Mouse (Mus musculus): ENCODE data around the gene Igfbp1. TPM values are rescaled to one million over a fixed set of nuclear protein-coding genes. Genes with fewer than 3 reads are reported as not detected.

Gene Igfbp1
- polyA plus RNA-seq, 1 experiment from 2014 or later, result 0.09 TPM

- 77% methylated on average over 6 of the region's 6 CpGs for WGBS
- H3K4me1 ChIP-seq (replicated peaks), result no peaks in the 10 kb centered on the region
- no peaks in the 10 kb centered on the region for H3K27me3 ChIP-seq
- H3K36me3 ChIP-seq, result no peaks in the 10 kb centered on the region
- H3K4me2 ChIP-seq (replicated peaks), result no peak overlapping the region
- H3K9me3 ChIP-seq, result no peaks in the 10 kb centered on the region
- no peak overlapping the region for H3K27ac ChIP-seq
- H3K4me3 ChIP-seq (replicated peaks), result no peak overlapping the region
- ATAC-seq, result no peak
- H3K9ac ChIP-seq (replicated peaks), result no peak overlapping the region
Measured at GRCm38 (mm10) chr11:7237712-7238111, 40.1 kb downstream of the Igfbp1 start.

GRCm38 (mm10) chr11:7238546-7238945 is 41.0 kb downstream of the Igfbp1 start:
- 94% methylated on average over 6 of the region's 6 CpGs for WGBS
- no peaks in the 10 kb centered on the region for H3K27me3 ChIP-seq
- H3K4me3 ChIP-seq (replicated peaks), result no peak overlapping the region
- H3K4me2 ChIP-seq (replicated peaks), result no peak overlapping the region
- no peak overlapping the region for H3K27ac ChIP-seq
- no peak for ATAC-seq
- H3K9ac ChIP-seq (replicated peaks), result no peak overlapping the region
- H3K9me3 ChIP-seq, result no peaks in the 10 kb centered on the region
- H3K36me3 ChIP-seq, result no peaks in the 10 kb centered on the region
- H3K4me1 ChIP-seq (replicated peaks), result no peaks in the 10 kb centered on the region

- 70% methylated on average over 4 of the region's 4 CpGs for WGBS
- H3K4me2 ChIP-seq (replicated peaks), result no peak overlapping the region
- ATAC-seq, result no peak
- H3K36me3 ChIP-seq, result no peaks in the 10 kb centered on the region
- H3K4me3 ChIP-seq (replicated peaks), result no peak overlapping the region
- no peak overlapping the region for H3K9ac ChIP-seq (replicated peaks)
- H3K4me1 ChIP-seq (replicated peaks), result no peaks in the 10 kb centered on the region
- no peaks in the 10 kb centered on the region for H3K27me3 ChIP-seq
- no peaks in the 10 kb centered on the region for H3K9me3 ChIP-seq
- H3K27ac ChIP-seq, result no peak overlapping the region
Measured at GRCm38 (mm10) chr11:7239041-7239740, 41.6 kb downstream of the Igfbp1 start.

GRCm38 (mm10) chr11:7244782-7245181 is 47.2 kb downstream of the Igfbp1 start:
- WGBS, result 83% methylated on average over 1 of the region's 1 CpGs
- Histone ChIP-seq H3K27me3 (no peaks in the 10 kb centered on the region), H3K4me3 (replicated peaks) (no peak overlapping the region), H3K4me2 (replicated peaks) (no peak overlapping the region), H3K36me3 (no peaks in the 10 kb centered on the region), H3K9ac (replicated peaks) (no peak overlapping the region), H3K4me1 (replicated peaks) (no peaks in the 10 kb centered on the region), H3K9me3 (no peaks in the 10 kb centered on the region), H3K27ac (no peak overlapping the region)
- ATAC-seq, result no peak

GRCm38 (mm10) chr11:7250415-7250814 is 52.8 kb downstream of the Igfbp1 start:
- no peak for ATAC-seq
- Histone ChIP-seq H3K9ac (replicated peaks) (no peak overlapping the region), H3K36me3 (no peaks in the 10 kb centered on the region), H3K27me3 (no peaks in the 10 kb centered on the region), H3K4me3 (replicated peaks) (no peak overlapping the region), H3K27ac (no peak overlapping the region), H3K4me1 (replicated peaks) (no peaks in the 10 kb centered on the region), H3K9me3 (no peaks in the 10 kb centered on the region), H3K4me2 (replicated peaks) (no peak overlapping the region)
- WGBS, result 91% methylated on average over 2 of the region's 2 CpGs

- WGBS, result 94% methylated on average over 5 of the region's 5 CpGs
- Histone ChIP-seq H3K9me3 (no peaks in the 10 kb centered on the region), H3K4me3 (replicated peaks) (no peak overlapping the region), H3K4me1 (replicated peaks) (no peaks in the 10 kb centered on the region), H3K9ac (replicated peaks) (no peak overlapping the region), H3K4me2 (replicated peaks) (no peak overlapping the region), H3K36me3 (no peaks in the 10 kb centered on the region), H3K27me3 (no peaks in the 10 kb centered on the region), H3K27ac (no peak overlapping the region)
- no peak for ATAC-seq
Measured at GRCm38 (mm10) chr11:7250870-7251269, 53.3 kb downstream of the Igfbp1 start.

Other genes starting within 250 kb of the Igfbp1 start
- 2.8 and 3.0 TPM in 2 replicates for gene Adcy1, start 134.3 kb upstream of the Igfbp1 start, polyA plus RNA-seq (2015; fragmentation: Nextera tagmentation; extraction: Ambion mirVana)
- not detected in 2 replicates for gene Gm11985, start 9.2 kb upstream of the Igfbp1 start, polyA plus RNA-seq (2015; fragmentation: Nextera tagmentation; extraction: Ambion mirVana)
- gene Igfbp3, start 16.1 kb downstream of the Igfbp1 start, polyA plus RNA-seq (2015; fragmentation: Nextera tagmentation; extraction: Ambion mirVana), result 5.6 and 7.1 TPM in 2 replicates

All from midbrain, embryonic 13.5 days (tissue).